ENCODE assay signal across 18 mouse cellular contexts in the genomic region with DNA sequence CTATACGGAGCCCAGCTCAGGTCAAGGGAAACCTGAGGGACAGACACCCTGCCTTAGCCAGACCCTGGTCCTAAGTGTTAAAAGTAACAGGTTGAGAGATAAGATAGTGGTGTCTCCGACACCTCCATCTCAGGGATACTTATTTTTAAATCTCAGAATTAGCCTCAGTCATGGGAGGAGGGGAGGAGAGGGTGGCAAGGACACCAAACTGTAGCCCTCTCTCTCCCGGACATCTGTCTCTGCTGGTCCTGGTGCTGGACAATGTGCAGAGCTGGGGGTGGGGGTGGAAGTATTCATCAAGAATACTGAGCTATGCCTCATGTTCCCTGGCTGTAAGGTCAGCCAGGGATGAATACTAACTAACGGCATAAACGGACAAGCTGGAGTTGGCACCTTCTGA.
DNase-seq lines count a peak whose midpoint lies in the region; ATAC-seq lines count a peak whose summit lies in the region.
"Had no signal": no experiment of that assay in that cellular context is flagged by ENCODE, and none has a peak within 500 bp of the region (broad histone marks: within the 10 kb centered on the region; RNA-seq: fewer than 3 reads in every experiment).

No protein-coding gene starts in this region.

- peak; percentile 44 for ATAC-seq in heart, embryonic 12.5 days (ENCODE audit: insufficient number of reproducible peaks, low FRiP score)
- no peak for ATAC-seq in heart, embryonic 14.5 days (ENCODE audit: insufficient number of reproducible peaks, insufficient read depth, low FRiP score, low read depth)
- no peak for ATAC-seq in neural tube, embryonic 15.5 days (ENCODE audit: low FRiP score)
- ATAC-seq: hindbrain, embryonic 16.5 days had no signal

- no peak overlapping the region for H3K4me3 ChIP-seq in heart, embryonic 12.5 days
- H3K4me3 ChIP-seq in heart, embryonic 14.5 days (ENCODE audit: control insufficient read depth in 1 of 2, insufficient read depth in 1 of 2, low read depth in 1 of 2, low read length in 2 of 2), result no peak overlapping the region
- H3K4me3 ChIP-seq in neural tube, embryonic 15.5 days (replicated peaks), result no peak overlapping the region
- H3K4me3 ChIP-seq: embryonic facial prominence, embryonic 15.5 days; erythroblast, embryonic 14.5 days; forebrain, embryonic 10.5 days; hindbrain, embryonic 12.5 days had no signal

- peak overlapping the region; percentile 55; the same call in 1 of the 2 replicates for H3K27ac ChIP-seq in heart, embryonic 12.5 days (ENCODE audit: poor library complexity, severe bottlenecking)
- peak overlapping the region in 1 of 2 experiments; percentile 51; a peak in 3 of 4 replicates for H3K27ac ChIP-seq in heart, embryonic 14.5 days (replicated peaks in 1 of 2; ENCODE audit: control insufficient read depth in 1 of 2, insufficient read depth in 1 of 2, low read depth in 2 of 2, low read length in 2 of 2)
- no peak overlapping the region for H3K27ac ChIP-seq in neural tube, embryonic 15.5 days (replicated peaks)
- H3K27ac ChIP-seq: embryonic facial prominence, embryonic 15.5 days; forebrain, embryonic 10.5 days; hindbrain, embryonic 12.5 days had no signal

- H3K9ac ChIP-seq in heart, embryonic 12.5 days, result no peak overlapping the region
- H3K9ac ChIP-seq in heart, embryonic 14.5 days (ENCODE audit: low read length), result no peak overlapping the region
- no peak overlapping the region for H3K9ac ChIP-seq in neural tube, embryonic 15.5 days (replicated peaks)
- H3K9ac ChIP-seq: embryonic facial prominence, embryonic 15.5 days; hindbrain, embryonic 12.5 days had no signal

- DNase-seq in heart, adult 9 months (ENCODE audit: low spot score in 2 of 2), result peak; percentile 57 to 62
- no peak for DNase-seq in heart, postnatal 25 days (ENCODE audit: low spot score)
- no peak for DNase-seq in frontal cortex, postnatal 14 days (ENCODE audit: low spot score in 2 of 2)
- DNase-seq: adrenal gland, postnatal 10 days; cerebellum, adult 11 months; cerebellum, adult 8-10 months; embryo, embryonic 11 days; gastrocnemius, postnatal 36 days; kidney, adult 11 months; kidney, adult 9 months had no signal

- no peaks in the 10 kb centered on the region for H3K9me3 ChIP-seq in heart, embryonic 12.5 days (replicated peaks)
- no peaks in the 10 kb centered on the region for H3K9me3 ChIP-seq in heart, embryonic 14.5 days (ENCODE audit: control insufficient read depth, low read length)
- no peaks in the 10 kb centered on the region for H3K9me3 ChIP-seq in neural tube, embryonic 15.5 days (replicated peaks)
- H3K9me3 ChIP-seq: embryonic facial prominence, embryonic 15.5 days; forebrain, embryonic 10.5 days; hindbrain, embryonic 12.5 days had no signal

- intact Hi-C loops in heart, postnatal 25 days (cut with DNase I), result no loop called here

- WGBS in heart, embryonic 12.5 days, result 30% methylated on average over 5 of the region's 5 CpGs
- 20% methylated on average over 5 of the region's 5 CpGs for WGBS in heart, embryonic 14.5 days
- WGBS in neural tube, embryonic 15.5 days, result 65% methylated on average over 5 of the region's 5 CpGs

- H3K4me1 ChIP-seq in heart, embryonic 12.5 days (replicated peaks), result peaks cover 38% of the 10 kb centered on the region
- peaks cover 11 to 26% of the 10 kb centered on the region in 2 experiments; a peak in 3 of 4 replicates for H3K4me1 ChIP-seq in heart, embryonic 14.5 days (ENCODE audit: control insufficient read depth in 2 of 2, insufficient read depth in 2 of 2, low read length in 2 of 2)
- H3K4me1 ChIP-seq in neural tube, embryonic 15.5 days, result peaks cover 7% of the 10 kb centered on the region; the same call in 1 of the 2 replicates

- 0 out of 2 replicates have a peak overlapping the region, but pooled peaks have one; percentile 27 for H3K4me2 ChIP-seq in heart, embryonic 12.5 days
- H3K4me2 ChIP-seq in heart, embryonic 14.5 days (ENCODE audit: low read length), result peak overlapping the region; percentile 16; the same call in 1 of the 2 replicates
- H3K4me2 ChIP-seq in neural tube, embryonic 15.5 days, result no peak overlapping the region

- H3K27me3 ChIP-seq in heart, embryonic 12.5 days (replicated peaks), result peaks cover 17% of the 10 kb centered on the region
- peaks cover 9% of the 10 kb centered on the region; the same call in 1 of the 2 replicates for H3K27me3 ChIP-seq in heart, embryonic 14.5 days (ENCODE audit: control insufficient read depth, insufficient read depth, low read length)
- 0 out of 2 replicates have a peak, but pooled peaks cover 4% of the 10 kb centered on the region for H3K27me3 ChIP-seq in neural tube, embryonic 15.5 days (replicated peaks)

- peaks cover 38% of the 10 kb centered on the region for H3K36me3 ChIP-seq in heart, embryonic 12.5 days
- H3K36me3 ChIP-seq in heart, embryonic 14.5 days (ENCODE audit: control insufficient read depth, insufficient read depth, low read length), result peaks cover 28% of the 10 kb centered on the region
- no peaks in the 10 kb centered on the region for H3K36me3 ChIP-seq in neural tube, embryonic 15.5 days
- H3K36me3 ChIP-seq: embryonic facial prominence, embryonic 15.5 days; hindbrain, embryonic 12.5 days had no signal

Comparison
In these comparisons a context has a peak if more than half of its experiments do, and no peak if none do; other contexts are left out.
1. DNase-seq: peak in heart, adult 9 months (2 of 2); none in heart, postnatal 25 days (single experiment) and frontal cortex, postnatal 14 days (0 of 2).